Mouse (Mus musculus) 3134 (cell line): ENCODE measurements around the gene Sdr39u1.

ENCODE experiments used
- DNase-seq: peaks from one replicate; pipeline ENCODE4 v3.0.0-alpha.2; 2011; ENCODE audit warnings: low spot score; ENCODE audit not compliant: insufficient read length; ENCODE audit errors: extremely low read depth

Gene Sdr39u1

DNA sequence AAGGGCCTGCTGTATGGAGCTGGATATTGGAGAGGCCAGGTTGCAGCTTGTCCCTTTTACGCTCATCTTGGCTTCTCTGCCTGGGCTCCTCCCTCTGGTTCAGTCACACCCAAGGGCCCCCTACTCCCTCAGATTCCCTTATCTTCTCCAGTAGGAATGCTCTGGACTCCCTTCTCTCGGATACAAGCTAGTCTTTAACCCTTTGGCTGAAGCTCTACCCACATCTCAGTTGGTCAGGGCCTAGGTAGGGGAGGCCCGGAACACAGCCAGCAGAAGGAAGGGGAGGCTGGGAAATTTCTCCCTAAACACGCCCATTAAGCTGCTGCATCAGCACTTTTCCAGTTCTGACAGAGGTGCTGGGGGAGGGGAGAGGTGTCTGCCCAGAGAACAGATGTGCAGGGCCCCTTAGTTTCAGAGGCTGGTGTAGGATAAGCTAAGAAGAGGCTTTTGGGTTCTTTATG, 45.0 kb downstream of the Sdr39u1 start:
- peak; percentile 42 for DNase-seq

DNA sequence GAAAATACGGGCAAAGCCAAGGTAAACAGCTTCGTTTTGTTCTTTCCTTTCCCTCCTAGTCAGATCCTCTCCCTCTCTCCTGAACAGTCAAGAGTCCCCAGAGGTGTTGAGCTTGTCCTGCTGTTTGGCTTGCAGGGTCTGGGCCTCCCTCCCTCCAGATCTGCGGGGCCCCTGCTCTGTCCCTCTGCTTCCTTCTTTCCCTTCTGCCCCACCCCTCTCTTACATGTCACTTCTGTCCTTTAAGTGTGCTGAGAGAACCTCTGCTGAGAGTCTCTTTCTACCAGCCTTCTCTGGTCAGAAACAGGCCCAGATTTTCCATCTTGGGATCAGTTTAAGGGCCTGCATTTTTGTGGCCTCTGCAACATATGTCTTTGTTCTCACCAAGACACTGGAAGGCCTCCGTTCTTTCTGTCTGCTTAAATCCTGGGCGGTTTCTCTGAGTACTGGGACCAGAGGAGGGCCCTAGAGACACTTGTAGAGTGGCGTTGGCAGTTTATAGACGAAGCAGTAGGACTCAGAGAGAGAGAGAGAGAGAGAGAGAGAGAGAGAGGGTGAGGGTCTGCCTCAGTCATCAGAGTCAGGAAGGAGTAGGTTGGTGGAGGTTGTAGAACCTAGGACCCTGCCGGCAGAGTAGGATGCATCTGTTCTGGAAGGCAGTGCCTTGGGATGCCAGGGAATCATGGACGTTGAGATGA, 45.5 kb downstream of the Sdr39u1 start:
- DNase-seq, result peak; percentile 35

DNA sequence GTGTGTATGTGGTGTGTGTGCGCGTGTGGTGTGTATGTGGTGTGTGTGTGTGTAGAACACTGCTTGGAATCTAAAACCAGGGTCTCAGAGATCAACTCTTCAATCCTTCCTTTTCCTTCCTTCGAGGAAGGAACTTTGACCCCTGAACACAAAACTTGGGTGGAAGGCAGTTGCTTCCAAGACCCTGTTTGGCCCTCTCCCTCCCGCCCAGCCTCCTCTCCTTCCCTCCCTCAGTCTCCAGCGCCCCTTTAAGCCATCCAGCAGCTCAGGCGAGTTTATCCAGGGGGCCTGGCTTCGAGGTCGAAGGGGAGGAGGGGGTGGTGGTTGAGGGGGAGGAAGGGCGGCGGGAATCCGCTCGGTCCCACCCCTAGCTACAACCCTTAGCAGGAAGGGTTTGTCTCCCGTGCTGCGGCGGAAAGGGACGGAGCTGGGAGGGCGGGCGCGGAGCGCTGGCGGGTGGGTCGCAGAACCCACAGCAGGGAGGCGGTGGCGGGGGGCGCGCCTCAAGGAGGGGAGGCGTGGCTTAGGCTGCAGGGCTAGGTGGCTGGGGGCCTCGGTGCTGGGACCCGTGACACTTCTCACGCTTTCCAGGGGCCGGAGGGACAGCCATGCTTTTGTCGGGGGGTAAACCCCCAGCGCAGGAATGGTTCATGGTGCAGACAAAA, 46.3 kb downstream of the Sdr39u1 start, which contains the start of gene Nynrin:
Gene Nynrin, plus strand, starts transcription at position 390 of the 665 bp plus-strand sequence.
- peak; percentile 61 for DNase-seq

DNA sequence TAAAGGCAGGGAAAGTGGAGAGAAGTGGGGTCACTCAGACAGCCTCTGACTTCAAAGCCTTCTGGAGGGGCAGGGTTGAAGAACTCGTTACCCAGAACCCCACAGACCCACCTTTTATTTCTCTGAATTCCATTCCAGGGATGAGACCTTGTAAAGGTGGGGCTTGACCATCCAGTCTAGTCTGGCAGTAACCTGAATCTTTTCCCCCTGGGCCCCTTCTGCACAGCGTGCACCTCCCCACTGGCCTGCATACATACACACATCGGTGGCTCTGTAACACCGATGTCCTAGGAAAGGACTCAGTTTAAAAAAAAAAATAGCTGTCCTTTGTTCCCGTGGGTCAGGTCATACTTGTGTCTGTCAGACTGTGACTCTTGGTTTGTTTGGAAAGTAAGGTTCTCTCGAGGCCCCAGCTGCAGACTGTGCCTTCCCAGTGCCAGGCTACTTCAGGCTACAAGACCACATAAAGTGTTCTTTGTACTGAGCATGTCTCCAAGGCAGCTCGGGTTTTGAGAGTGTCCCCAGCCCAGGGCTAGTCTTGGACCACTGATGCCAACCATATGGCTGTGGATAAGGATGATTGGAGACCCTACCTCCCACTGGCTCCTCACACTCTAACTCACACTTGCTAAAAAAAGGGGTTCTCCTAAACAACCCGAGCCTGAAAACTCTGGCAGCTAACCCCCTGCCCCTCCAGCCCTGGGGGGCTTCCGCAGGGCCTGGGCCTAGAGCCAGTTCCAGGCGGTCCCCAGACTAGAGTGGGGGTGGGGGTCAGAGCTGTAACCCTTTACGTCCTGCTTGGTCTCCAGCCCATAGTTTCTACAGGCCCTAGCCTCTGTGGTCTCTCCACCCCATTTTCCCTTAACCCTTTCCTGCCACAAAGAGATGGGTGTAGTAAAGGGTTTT, 47.2 kb downstream of the Sdr39u1 start:
- DNase-seq, result no peak

DNA sequence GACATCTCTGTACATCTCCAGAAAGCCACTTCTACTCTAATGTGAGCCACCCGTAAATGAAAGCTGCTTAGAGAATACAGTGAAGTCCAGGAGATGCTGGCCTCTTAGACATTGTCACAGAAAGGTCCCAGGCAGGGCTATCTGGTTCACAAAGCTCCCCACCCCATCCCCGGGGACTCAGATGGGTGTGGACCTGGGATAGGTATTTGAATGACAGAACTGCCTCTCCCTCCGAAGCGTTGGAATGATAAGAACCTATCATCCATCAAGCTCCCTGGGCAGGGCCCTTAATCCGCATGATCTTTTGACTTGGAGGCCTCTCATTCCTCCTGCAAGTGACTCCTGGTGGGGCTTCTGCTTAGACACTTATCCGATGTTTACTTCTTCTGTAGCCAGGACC, 49.2 kb downstream of the Sdr39u1 start:
- DNase-seq, result no peak
